Mouse (Mus musculus) cerebellum, postnatal 10 days (tissue): Measurements from ENCODE around the gene Ankfn1.

Source experiments
- DNase-seq, 2 experiments: peaks; one replicate each; pipeline ENCODE4 v3.0.0; 2021; ENCODE audit warnings: mixed read lengths in 2 of 2

The Ankfn1 gene

GRCm38 (mm10) chr11:89459437-89459836 lies 318.0 kb downstream of the Ankfn1 start:
- DNase-seq = no peak

GRCm38 (mm10) chr11:89455647-89456231 lies 321.7 kb downstream of the Ankfn1 start:
- peak in 1 of 2 experiments; percentile 10 for DNase-seq

- peak; percentile 16 to 28 for DNase-seq
Measured at GRCm38 (mm10) chr11:89454702-89455101, 322.8 kb downstream of the Ankfn1 start.

- DNase-seq = peak; percentile 90 to 91
Measured at GRCm38 (mm10) chr11:89452862-89453261, 324.6 kb downstream of the Ankfn1 start.

- DNase-seq = no peak
Measured at GRCm38 (mm10) chr11:89450406-89450805, 327.0 kb downstream of the Ankfn1 start.

- no peak for DNase-seq
Measured at GRCm38 (mm10) chr11:89448986-89449385, 328.5 kb downstream of the Ankfn1 start.

GRCm38 (mm10) chr11:89447477-89447876 lies 330.0 kb downstream of the Ankfn1 start:
- DNase-seq = no peak

- no peak for DNase-seq
Measured at GRCm38 (mm10) chr11:89440566-89440965, 336.9 kb downstream of the Ankfn1 start.

- DNase-seq = peak; percentile 52 to 60
Measured at GRCm38 (mm10) chr11:89424358-89424757, 353.1 kb downstream of the Ankfn1 start.

- DNase-seq = no peak
Measured at GRCm38 (mm10) chr11:89422637-89423036, 354.8 kb downstream of the Ankfn1 start.

GRCm38 (mm10) chr11:89420767-89421438 lies 356.6 kb downstream of the Ankfn1 start:
- no peak for DNase-seq

- DNase-seq = no peak
Measured at GRCm38 (mm10) chr11:89419863-89420262, 357.6 kb downstream of the Ankfn1 start.

- DNase-seq = no peak
Measured at GRCm38 (mm10) chr11:89418644-89419043, 358.8 kb downstream of the Ankfn1 start.

- DNase-seq = no peak
Measured at GRCm38 (mm10) chr11:89416769-89417168, 360.7 kb downstream of the Ankfn1 start.

- no peak for DNase-seq
Measured at GRCm38 (mm10) chr11:89408774-89409173, 368.7 kb downstream of the Ankfn1 start.

- DNase-seq = peak; percentile 18 to 24
Measured at GRCm38 (mm10) chr11:89404489-89404888, 373.0 kb downstream of the Ankfn1 start.

GRCm38 (mm10) chr11:89403436-89403835 lies 374.0 kb downstream of the Ankfn1 start:
- no peak for DNase-seq

GRCm38 (mm10) chr11:89388851-89389250 lies 388.6 kb downstream of the Ankfn1 start:
- peak; percentile 64 to 66 for DNase-seq

- peak in 1 of 2 experiments; percentile 8 for DNase-seq
Measured at GRCm38 (mm10) chr11:89382634-89383009, 394.8 kb downstream of the Ankfn1 start.

- peak; percentile 28 to 38 for DNase-seq
Measured at GRCm38 (mm10) chr11:89381782-89382633, 395.4 kb downstream of the Ankfn1 start.

- no peak for DNase-seq
Measured at GRCm38 (mm10) chr11:89370941-89371340, 406.5 kb downstream of the Ankfn1 start.

GRCm38 (mm10) chr11:89370373-89370772 lies 407.1 kb downstream of the Ankfn1 start:
- no peak for DNase-seq

GRCm38 (mm10) chr11:89363981-89364380 lies 413.5 kb downstream of the Ankfn1 start:
- peak; percentile 23 to 24 for DNase-seq

GRCm38 (mm10) chr11:89360895-89361294 lies 416.6 kb downstream of the Ankfn1 start:
- DNase-seq = no peak
